Mouse (Mus musculus) limb, embryonic 11.5 days (tissue): ENCODE data around the gene Ppp1r12a. TPM values are rescaled to one million over a fixed set of nuclear protein-coding genes. Genes with fewer than 3 reads are reported as not detected.

Source experiments
- ATAC-seq: fragments of 200-750 bp; cut with Nextera tagmentation; 2 replicates; pipeline ENCODE4 v1.8.0; 2017; ENCODE audit warnings: low read depth; ENCODE audit not compliant: insufficient number of reproducible peaks, low FRiP score, low TSS enrichment
- DNase-seq: peaks from one replicate; pipeline ENCODE4 v3.0.0-alpha.2; 2015; ENCODE audit warnings: low spot score
- H3K27ac ChIP-seq: fragments of 300-500 bp; sonication (generic); replicated peaks from 2 replicates; pipeline ENCODE4 v1.5.1; 2014; ENCODE audit warnings: low read depth, mild to moderate bottlenecking, low read length
- H3K27me3 ChIP-seq: fragments of 300-500 bp; sonication (generic); 2 replicates; pipeline ENCODE4 v1.6.1; 2014; ENCODE audit warnings: mild to moderate bottlenecking, low read length, mixed read lengths; ENCODE audit not compliant: control insufficient read depth, insufficient read depth
- H3K36me3 ChIP-seq: fragments of 300-500 bp; sonication (generic); 2 replicates; pipeline ENCODE4 v1.6.1; 2014; ENCODE audit warnings: mild to moderate bottlenecking, low read length, moderate library complexity, mixed read lengths; ENCODE audit not compliant: control insufficient read depth, insufficient read depth
- H3K4me1 ChIP-seq: fragments of 300-500 bp; sonication (generic); 2 replicates; pipeline ENCODE4 v1.6.1; 2014; ENCODE audit warnings: low read length, mixed read lengths; ENCODE audit not compliant: control insufficient read depth, insufficient read depth
- H3K4me2 ChIP-seq: fragments of 300-500 bp; sonication (generic); 2 replicates; pipeline ENCODE4 v1.6.1; 2014; ENCODE audit warnings: low read depth, mild to moderate bottlenecking, moderate library complexity; ENCODE audit not compliant: severe bottlenecking
- H3K4me3 ChIP-seq: fragments of 300-500 bp; sonication (generic); 2 replicates; pipeline ENCODE4 v1.5.1; 2014; ENCODE audit warnings: low read depth, low read length
- H3K9ac ChIP-seq: fragments of 300-500 bp; sonication (generic); 2 replicates; pipeline ENCODE4 v1.6.1; 2014; ENCODE audit warnings: mild to moderate bottlenecking, low read length
- H3K9me3 ChIP-seq: fragments of 300-500 bp; sonication (generic); 2 replicates; pipeline ENCODE4 v1.6.1; 2016; ENCODE audit warnings: low read length; ENCODE audit not compliant: control insufficient read depth
- whole genome bisulfite sequencing: fragments of 180-500 bp; shearing (Covaris S2); extraction: QIAGEN DNeasy Blood & Tissue Kit; methylation state at CpG from one replicate; pipeline ENCODE4 v1.1.7; 2014; 5-methylcytosine and 5-hydroxymethylcytosine counted together
- polyA plus RNA-seq: library from polyadenylated mRNA; unstranded; fragments of >200 nt; fragmentation: Nextera tagmentation; extraction: Ambion mirVana; gene quantifications from 2 replicates; pipeline ENCODE4 v1.2.1, GENCODE M21; 2014

The Ppp1r12a gene
- polyA plus RNA-seq, 1 experiment from 2014 or later: 75.1 TPM

DNA sequence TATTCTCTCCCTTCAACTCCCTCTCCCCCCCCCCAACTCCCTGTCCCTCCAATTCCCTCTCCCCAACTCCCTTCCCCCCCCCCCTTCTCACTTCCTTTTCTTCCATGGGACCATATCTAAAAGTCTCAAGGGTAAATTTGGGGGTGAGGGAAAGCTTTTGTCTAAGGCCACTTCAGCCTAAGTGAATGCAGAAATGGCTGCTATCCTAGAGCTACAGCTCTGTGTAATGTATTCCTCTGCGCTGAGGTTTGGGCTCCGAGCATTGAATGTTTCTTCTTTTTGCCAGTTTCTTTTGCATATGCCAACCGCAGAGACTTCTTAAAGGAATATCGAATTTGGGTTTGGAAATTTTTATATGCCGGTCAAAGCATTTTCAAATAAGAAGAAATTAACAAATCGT, 28.7 kb upstream of the Ppp1r12a start:
- no peaks in the 10 kb centered on the region for H3K4me1 ChIP-seq
- DNase-seq (no peak), ATAC-seq (no peak)
- H3K4me3 ChIP-seq: no peak overlapping the region
- WGBS: 94% methylated on average over 6 of the region's 6 CpGs
- H3K27ac ChIP-seq: no peak overlapping the region
- H3K27me3 ChIP-seq: no peaks in the 10 kb centered on the region
- H3K9ac ChIP-seq: no peak overlapping the region
- H3K36me3 ChIP-seq: no peaks in the 10 kb centered on the region
- H3K9me3 ChIP-seq: no peaks in the 10 kb centered on the region
- no peak overlapping the region for H3K4me2 ChIP-seq

DNA sequence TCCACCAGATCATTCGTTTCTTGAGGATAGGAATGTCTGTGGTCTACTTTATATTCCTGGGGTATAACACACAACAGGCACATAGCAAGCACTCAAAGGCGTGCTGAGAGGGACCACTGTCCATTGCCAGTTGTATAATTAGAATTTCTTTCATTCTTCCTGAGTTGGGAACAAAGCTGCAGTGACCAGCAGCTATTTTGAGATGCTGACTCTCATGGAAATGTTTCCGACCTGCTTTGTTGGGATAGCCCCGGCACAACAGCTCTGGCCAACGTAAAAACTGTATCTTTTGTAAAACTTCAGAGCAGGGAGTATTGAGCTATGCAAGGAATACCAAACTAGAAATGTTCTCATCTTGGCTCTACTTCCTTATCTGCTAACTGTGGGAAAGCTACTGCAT, 28.2 kb upstream of the Ppp1r12a start:
- Histone ChIP-seq H3K9ac (no peak overlapping the region), H3K36me3 (no peaks in the 10 kb centered on the region), H3K9me3 (no peaks in the 10 kb centered on the region), H3K4me3 (no peak overlapping the region), H3K4me2 (no peak overlapping the region), H3K27ac (no peak overlapping the region), H3K27me3 (no peaks in the 10 kb centered on the region), H3K4me1 (no peaks in the 10 kb centered on the region)
- 88% methylated on average over 5 of the region's 5 CpGs for WGBS
- no peak for ATAC-seq
- no peak for DNase-seq

DNA sequence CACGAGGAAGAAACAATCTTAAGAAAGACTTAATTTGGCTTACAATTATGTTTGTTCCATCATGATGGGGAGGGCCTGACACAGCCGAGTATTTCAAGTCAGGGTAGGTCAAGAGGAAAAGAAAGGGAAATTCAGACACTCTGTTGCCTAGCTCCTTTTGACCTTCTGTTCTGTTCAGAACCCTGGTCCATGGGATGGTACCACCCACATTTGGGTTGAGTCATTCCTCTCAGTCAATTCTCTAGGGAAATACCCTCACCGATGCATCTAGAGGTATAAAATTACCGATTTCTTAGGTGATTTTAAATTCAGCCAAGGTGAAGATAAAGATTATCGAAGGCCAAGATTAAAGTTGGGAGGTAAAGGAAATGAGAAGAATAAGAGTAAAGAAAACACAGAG, 23.6 kb upstream of the Ppp1r12a start:
- H3K9ac ChIP-seq: no peak overlapping the region
- no peaks in the 10 kb centered on the region for H3K27me3 ChIP-seq
- no peak overlapping the region for H3K27ac ChIP-seq
- no peaks in the 10 kb centered on the region for H3K9me3 ChIP-seq
- H3K4me3 ChIP-seq: no peak overlapping the region
- 88% methylated on average over 5 of the region's 5 CpGs for WGBS
- H3K36me3 ChIP-seq: no peaks in the 10 kb centered on the region
- H3K4me1 ChIP-seq: no peaks in the 10 kb centered on the region
- no peak for ATAC-seq
- no peak for DNase-seq
- H3K4me2 ChIP-seq: no peak overlapping the region

DNA sequence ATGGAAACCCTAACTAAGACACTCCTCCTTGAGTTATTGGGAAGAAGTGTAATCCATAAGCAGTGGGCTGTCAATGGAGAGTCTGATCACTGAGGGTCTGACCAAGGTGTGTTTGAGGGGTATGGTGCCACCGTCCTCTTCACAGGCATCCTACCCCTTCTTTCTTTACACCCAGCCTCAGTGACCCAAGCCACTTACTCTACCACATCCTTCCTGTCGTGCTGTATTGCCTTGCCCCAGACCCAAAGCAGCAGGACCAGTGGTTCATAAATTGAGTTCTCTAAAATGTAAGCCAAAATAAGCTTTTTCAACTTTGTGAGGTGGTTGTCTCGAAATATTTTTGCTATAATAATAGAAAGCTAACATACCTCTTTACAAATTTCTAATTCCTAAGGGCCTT, 22.2 kb upstream of the Ppp1r12a start:
- no peak for ATAC-seq
- Histone ChIP-seq H3K4me1 (no peaks in the 10 kb centered on the region), H3K9me3 (no peaks in the 10 kb centered on the region), H3K36me3 (no peaks in the 10 kb centered on the region), H3K27ac (no peak overlapping the region), H3K4me2 (no peak overlapping the region), H3K27me3 (no peaks in the 10 kb centered on the region), H3K9ac (no peak overlapping the region), H3K4me3 (no peak overlapping the region)
- no peak for DNase-seq
- WGBS: 79% methylated on average over 3 of the region's 3 CpGs

DNA sequence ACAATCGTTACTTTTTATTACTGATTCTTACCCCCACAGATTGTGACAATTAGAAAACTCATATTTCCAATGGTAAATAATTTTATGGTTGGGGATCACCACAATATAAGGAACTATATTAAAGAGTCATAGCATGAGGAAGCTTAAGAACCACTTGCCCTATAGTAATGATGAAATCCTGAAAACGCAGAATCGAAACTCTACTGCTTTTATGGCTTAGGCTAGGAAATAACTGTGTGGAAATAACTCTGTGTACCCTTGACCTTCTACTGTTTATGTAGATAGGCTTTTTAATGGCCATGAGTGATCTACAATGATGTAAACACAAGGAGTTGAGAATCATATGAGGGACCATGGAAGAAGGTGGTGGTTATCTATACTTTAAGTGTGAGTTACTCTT, 21.3 kb upstream of the Ppp1r12a start:
- ATAC-seq (no peak), DNase-seq (no peak)
- H3K4me1 ChIP-seq: no peaks in the 10 kb centered on the region
- no peaks in the 10 kb centered on the region for H3K9me3 ChIP-seq
- no peaks in the 10 kb centered on the region for H3K36me3 ChIP-seq
- WGBS: 91% methylated on average over 3 of the region's 3 CpGs
- H3K4me3 ChIP-seq: no peak overlapping the region
- no peak overlapping the region for H3K4me2 ChIP-seq
- no peak overlapping the region for H3K9ac ChIP-seq
- no peak overlapping the region for H3K27ac ChIP-seq
- H3K27me3 ChIP-seq: no peaks in the 10 kb centered on the region

DNA sequence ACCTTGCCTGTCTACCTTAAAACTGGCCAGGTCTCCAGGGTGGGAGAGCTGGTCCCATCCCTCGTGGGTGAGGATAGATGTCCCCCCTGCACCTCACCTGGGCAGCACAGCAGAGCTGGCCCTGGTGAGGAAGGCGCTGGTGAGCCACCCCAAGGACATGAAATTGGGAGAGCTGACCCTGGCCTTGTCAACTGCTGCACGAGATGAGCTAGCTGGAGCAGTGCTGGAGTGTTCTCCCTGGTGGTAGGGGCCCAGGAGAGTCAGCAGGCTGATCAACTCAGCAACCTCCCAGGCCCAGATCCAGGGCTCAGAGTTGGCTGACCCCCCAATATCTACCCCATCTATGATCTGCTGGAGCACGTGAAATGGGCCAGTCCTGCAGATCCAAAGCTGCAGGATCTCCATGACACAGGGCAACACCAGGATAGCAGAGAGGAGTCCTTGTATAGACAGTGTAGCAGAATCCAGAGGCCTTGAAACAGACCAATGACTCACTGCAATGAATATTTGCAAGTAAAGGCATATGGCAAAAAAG, 17.9 kb upstream of the Ppp1r12a start:
- ATAC-seq (no peak), DNase-seq (no peak)

DNA sequence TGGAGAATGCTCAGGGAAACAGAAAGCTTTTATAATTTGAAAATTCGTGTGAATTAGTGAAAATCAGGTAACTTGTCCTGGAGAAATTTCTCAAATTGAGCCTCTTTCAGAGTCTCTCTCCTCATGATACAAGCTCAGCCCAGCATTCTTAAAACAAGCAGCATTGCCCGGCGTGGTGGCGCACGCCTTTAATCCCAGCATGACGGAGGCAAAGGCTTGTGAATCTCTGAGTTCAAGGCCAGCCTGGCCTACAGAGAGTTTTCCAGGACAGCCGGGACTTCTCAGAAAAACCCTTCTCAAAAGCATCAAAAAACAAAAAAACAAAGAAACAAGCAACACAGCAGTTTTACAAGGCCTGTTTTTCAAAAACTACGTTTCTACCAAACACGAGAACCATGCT, 16.3 kb upstream of the Ppp1r12a start:
- Histone ChIP-seq H3K27me3 (no peaks in the 10 kb centered on the region), H3K4me3 (no peak overlapping the region), H3K9ac (no peak overlapping the region), H3K9me3 (no peaks in the 10 kb centered on the region), H3K36me3 (no peaks in the 10 kb centered on the region), H3K4me2 (no peak overlapping the region), H3K4me1 (no peaks in the 10 kb centered on the region), H3K27ac (no peak overlapping the region)
- no peak for DNase-seq
- WGBS: 82% methylated on average over 9 of the region's 9 CpGs
- no peak for ATAC-seq

More for the DNA sequence above, 17.9 kb upstream of the Ppp1r12a start:
- Histone ChIP-seq H3K9me3 (no peaks in the 10 kb centered on the region), H3K4me2 (no peak overlapping the region), H3K27ac (no peak overlapping the region), H3K4me3 (no peak overlapping the region), H3K9ac (no peak overlapping the region), H3K27me3 (no peaks in the 10 kb centered on the region), H3K36me3 (no peaks in the 10 kb centered on the region), H3K4me1 (no peaks in the 10 kb centered on the region)
- 74% methylated on average over 4 of the region's 4 CpGs for WGBS

DNA sequence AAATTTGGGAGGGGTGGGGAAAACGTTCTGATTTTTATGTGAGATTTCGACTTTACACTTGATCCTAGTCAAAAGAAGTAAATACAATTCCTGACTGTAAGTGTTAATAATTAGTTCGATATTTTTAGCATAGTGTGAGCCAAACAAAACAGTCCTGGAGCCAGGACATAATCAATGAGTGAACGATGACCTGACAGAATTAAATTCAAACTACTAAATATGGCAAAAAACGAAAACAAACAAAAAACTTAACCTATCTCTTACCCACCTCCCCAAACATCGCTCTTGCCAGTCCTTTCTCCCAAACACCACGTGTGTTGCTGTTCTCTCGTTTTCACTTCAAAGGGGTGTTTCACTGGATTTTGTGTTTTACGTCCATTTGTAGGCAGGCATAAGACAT, 15.0 kb upstream of the Ppp1r12a start:
- Histone ChIP-seq H3K36me3 (no peaks in the 10 kb centered on the region), H3K4me3 (no peak overlapping the region), H3K9me3 (no peaks in the 10 kb centered on the region), H3K4me2 (no peak overlapping the region), H3K27me3 (no peaks in the 10 kb centered on the region), H3K4me1 (no peaks in the 10 kb centered on the region), H3K27ac (no peak overlapping the region), H3K9ac (no peak overlapping the region)
- ATAC-seq (no peak), DNase-seq (no peak)
- WGBS: 62% methylated on average over 9 of the region's 9 CpGs

DNA sequence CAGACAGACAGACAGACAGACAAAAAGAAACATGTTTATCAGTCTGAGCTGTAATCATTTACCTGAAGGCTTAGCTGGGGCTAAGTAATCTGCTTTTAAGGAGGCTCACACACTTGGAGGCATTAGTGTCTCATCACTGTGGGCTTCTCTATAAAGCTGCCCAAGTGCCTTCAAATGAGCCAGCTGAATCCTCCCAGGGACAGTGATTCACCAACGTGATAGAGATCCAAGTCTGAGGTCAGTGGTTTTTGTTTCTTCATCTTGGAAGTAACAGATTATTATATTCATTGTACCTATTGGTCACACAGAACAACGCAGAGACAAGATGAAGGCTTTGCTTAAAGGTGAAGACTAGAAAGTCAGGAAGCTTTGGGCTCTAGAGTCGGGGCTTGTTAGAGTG, 8.7 kb upstream of the Ppp1r12a start:
- H3K27me3 ChIP-seq: no peaks in the 10 kb centered on the region
- no peak overlapping the region for H3K4me2 ChIP-seq
- 80% methylated on average over 3 of the region's 3 CpGs for WGBS
- no peak overlapping the region for H3K9ac ChIP-seq
- no peaks in the 10 kb centered on the region for H3K9me3 ChIP-seq
- H3K4me3 ChIP-seq: no peak overlapping the region
- no peak for DNase-seq
- no peaks in the 10 kb centered on the region for H3K4me1 ChIP-seq
- no peak for ATAC-seq
- no peaks in the 10 kb centered on the region for H3K36me3 ChIP-seq
- H3K27ac ChIP-seq: no peak overlapping the region
